Mouse (Mus musculus): ENCODE data around the gene Spib. TPM values are rescaled to one million over a fixed set of nuclear protein-coding genes. Genes with fewer than 3 reads are reported as not detected.

Spib gene
- total RNA-seq, 2 experiments from 2014 or later, result 0.14 TPM; not detected in 1

DNA sequence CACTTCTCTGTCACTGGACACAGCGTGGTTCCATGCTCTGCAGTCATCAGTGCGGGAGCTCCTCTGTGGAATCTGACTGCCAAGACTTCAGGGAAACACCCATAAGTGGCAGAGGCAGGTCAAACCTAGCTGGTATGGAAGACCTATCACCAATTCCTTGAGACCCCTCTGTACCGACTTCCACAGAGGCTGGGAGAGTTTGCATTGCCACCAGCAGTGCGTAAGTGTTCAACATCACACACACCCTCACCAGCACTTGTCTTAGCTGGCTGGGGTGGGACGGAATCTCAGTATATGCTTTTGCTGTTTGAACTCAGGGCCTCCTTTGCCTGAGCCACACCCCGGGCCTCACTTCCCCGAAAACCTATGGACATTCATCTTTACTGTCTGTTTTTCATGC, 43.9 kb downstream of the Spib start:
- DNase-seq (ENCODE audit: low spot score), result no peak

GRCm38 (mm10) chr7:44486927-44487575, 44.8 kb downstream of the Spib start:
- no peak for DNase-seq (ENCODE audit: low spot score)

- DNase-seq (ENCODE audit: low spot score), result no peak
These were observed 46.2 kb downstream of the Spib start for GRCm38 (mm10) chr7:44485572-44486195.

- DNase-seq (ENCODE audit: low spot score), result peak; percentile 69
These were observed 46.9 kb downstream of the Spib start for GRCm38 (mm10) chr7:44484841-44485571.

- DNase-seq (ENCODE audit: low spot score), result no peak
These were observed 47.8 kb downstream of the Spib start for GRCm38 (mm10) chr7:44484109-44484508.

DNA sequence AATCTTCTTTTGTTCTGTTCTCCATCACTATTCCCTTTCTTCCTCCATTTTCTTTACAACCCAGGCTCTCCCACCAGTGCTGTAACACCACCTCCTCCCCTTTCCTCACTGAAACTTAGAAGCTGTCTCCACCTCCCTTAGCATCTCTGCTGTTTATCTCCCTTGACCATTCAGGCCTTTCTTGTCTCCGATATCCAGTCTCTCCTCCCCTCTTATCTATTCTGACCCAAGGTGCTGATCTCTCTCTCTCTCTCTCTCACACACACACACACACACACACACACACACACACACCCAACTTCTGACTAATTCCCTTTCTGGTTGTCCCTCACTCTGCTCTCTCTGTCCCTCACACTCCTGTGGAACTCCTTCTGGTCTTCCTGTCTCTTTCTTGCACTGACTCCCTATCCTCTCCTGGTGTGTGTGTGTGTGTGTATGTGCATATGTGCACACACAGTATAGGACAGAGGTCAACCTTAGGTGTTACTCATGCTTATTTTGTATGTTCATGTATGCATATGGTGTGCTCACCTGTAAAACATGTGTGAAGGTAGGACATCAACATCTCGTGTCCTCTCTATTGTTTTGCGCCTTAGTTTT, 48.9 kb downstream of the Spib start:
- DNase-seq (ENCODE audit: low spot score), result no peak

Small RNA genes within 50 kb of the gene (microRNA-seq; reads per million reads assigned to microRNA genes)
- gene Mir7053, result not detected

Other genes starting within 250 kb of the Spib start
- 1 to 10 TPM in 1 of 2 experiments, under 1 TPM in 1; 0.84 to 1.3 TPM for gene Clec11a, start 225.2 kb downstream of the Spib start, total RNA-seq (2021)
- under 1 TPM; 0.25 to 0.36 TPM for gene Shank1, start 221.8 kb downstream of the Spib start, total RNA-seq (2021)
- gene Syt3, start 148.0 kb downstream of the Spib start, total RNA-seq (2021), result 1 to 10 TPM; 3.4 to 4.8 TPM
- under 1 TPM in 1 of 2 experiments, not detected in 1; 0.25 TPM for gene 1700008O03Rik, start 146.3 kb downstream of the Spib start, total RNA-seq (2021)
- under 1 TPM in 1 of 2 experiments, not detected in 1; 0.12 TPM for gene Lrrc4b, start 103.1 kb downstream of the Spib start, total RNA-seq (2021)
- gene Aspdh, start 66.7 kb downstream of the Spib start, total RNA-seq (2021), result not detected
- 10 to 100 TPM; 49.8 to 49.9 TPM for gene Josd2, start 64.1 kb downstream of the Spib start, total RNA-seq (2021)
- 10 to 100 TPM; 48.2 to 49.0 TPM for gene Emc10, start 35.5 kb downstream of the Spib start, total RNA-seq (2021)
- gene Fam71e1, start 35.5 kb downstream of the Spib start, total RNA-seq (2021), result 1 to 10 TPM; 3.5 to 5.0 TPM
- gene Mybpc2, start 7.4 kb downstream of the Spib start, total RNA-seq (2021), result 1,000 to 10,000 TPM; 4,330 to 4,768 TPM
- 1 to 10 TPM; 4.6 to 4.8 TPM for gene Pold1, start 16.8 kb upstream of the Spib start, total RNA-seq (2021)
- 10 to 100 TPM; 42.7 to 45.2 TPM for gene Nr1h2, start 21.9 kb upstream of the Spib start, total RNA-seq (2021)
- under 1 TPM; 0.47 to 0.91 TPM for gene Napsa, start 40.3 kb upstream of the Spib start, total RNA-seq (2021)
- 1 to 10 TPM; 3.7 to 5.1 TPM for gene Kcnc3, start 58.6 kb upstream of the Spib start, total RNA-seq (2021)
- gene Myh14, start 138.8 kb upstream of the Spib start, total RNA-seq (2021), result 10 to 100 TPM; 43.2 to 45.2 TPM
- not detected for gene Izumo2, start 176.7 kb upstream of the Spib start, total RNA-seq (2021)
- gene Vrk3, start 216.3 kb upstream of the Spib start, total RNA-seq (2021), result 10 to 100 TPM; 19.5 to 19.8 TPM
- not detected for gene Zfp473, start 219.0 kb upstream of the Spib start, total RNA-seq (2021)

Data from gastrocnemius, adult 18-20 months (tissue).